Mouse (Mus musculus): Measurements from ENCODE around the gene Ssh3.
A peak's percentile ranks its signal among the peaks of the same experiment; 100 is the strongest.
"Not testable (repeated sequence)": the region's sequence is repeated elsewhere in the genome, so short reads cannot be mapped to it uniquely, and the experiment has no call there.

The Ssh3 gene

GRCm38 (mm10) chr19:4296611-4297010 is 27.6 kb upstream of the Ssh3 start:
- DNase-seq (ENCODE audit: low spot score in 2 of 2): no peak

DNA sequence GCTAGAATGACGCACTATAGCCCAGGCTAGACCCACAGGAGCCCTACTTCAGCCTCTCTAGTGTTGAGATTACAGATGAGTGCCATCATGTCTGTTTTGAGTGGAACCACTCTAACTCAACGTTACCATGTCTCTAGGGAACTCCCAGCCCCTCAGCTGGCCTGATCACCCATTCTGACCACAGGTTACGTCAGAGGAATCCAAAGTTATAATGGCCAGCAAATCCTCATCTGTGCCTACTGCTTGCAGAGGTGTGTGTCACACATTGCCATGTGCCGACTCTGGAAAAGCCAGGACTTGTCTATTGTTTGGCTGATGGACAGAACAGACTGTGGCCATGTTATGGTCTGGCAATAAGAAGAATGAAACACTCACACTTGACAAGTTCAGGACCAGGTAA is 26.4 kb upstream of the Ssh3 start:
- no peak for DNase-seq (ENCODE audit: low spot score in 2 of 2)

DNA sequence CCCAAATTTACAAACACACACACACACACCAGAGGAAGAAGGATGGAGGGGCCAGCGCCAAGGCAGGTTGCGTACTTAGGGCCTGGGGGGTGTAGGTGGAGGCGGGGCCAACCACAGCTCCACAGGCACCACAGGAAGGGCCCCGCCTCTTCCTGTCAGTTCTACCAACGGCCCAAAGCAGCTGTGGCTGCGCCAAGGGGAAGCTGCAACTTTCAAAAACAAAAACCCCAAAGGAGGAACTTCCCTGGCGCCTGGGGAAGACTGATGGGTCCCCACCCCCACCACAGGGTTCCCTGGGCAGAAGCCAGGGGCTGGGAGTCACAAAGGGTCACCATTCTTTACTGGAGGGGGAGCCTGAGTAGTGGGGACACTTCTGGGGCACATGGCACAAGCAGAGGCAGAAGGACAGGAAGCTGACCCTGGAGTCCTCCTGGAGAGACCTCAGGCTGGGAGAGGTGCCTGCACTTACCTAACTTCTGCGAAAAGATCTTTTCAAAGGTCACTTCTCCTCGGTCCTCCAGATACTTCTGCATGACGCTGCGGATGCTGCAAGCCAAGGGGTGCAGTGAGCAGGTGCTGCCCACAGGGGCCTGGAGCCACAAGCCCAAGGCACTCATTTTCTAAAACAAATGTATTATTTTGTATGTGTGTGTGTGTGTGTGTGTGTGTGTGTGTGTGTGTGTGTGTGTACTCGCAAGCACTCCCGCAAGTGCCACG is 25.6 kb upstream of the Ssh3 start:
- DNase-seq (ENCODE audit: low spot score in 2 of 2): peak in 1 of 2 experiments; percentile 58

- DNase-seq (ENCODE audit: low spot score in 2 of 2): no peak
Measured at GRCm38 (mm10) chr19:4291161-4291560, 22.2 kb upstream of the Ssh3 start.

DNA sequence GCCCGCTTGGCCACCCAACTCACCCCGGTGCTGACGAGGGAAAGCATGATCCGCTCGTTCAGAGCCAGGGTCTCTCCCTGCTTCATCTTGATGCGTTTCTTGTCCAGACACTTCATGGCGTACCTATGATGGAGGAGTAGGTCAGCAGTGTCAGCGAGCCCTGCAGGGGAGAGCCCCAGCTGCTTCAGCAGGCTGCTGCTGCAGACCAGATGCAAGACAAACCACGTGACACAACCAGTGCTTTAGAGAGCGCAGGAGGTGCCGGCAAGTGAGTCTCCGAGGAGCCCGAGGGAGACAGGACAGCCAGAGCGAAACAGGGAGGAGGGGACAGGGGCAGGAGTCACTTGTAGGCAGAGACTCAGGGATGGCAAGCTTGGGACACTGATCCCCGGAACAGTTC is 21.8 kb upstream of the Ssh3 start:
- no peak for DNase-seq (ENCODE audit: low spot score in 2 of 2)

GRCm38 (mm10) chr19:4283653-4284052 is 14.7 kb upstream of the Ssh3 start:
- DNase-seq (ENCODE audit: low spot score in 2 of 2): no peak

- peak; percentile 87 to 94 for DNase-seq (ENCODE audit: low spot score in 2 of 2)
Measured at GRCm38 (mm10) chr19:4282898-4283553, 14.0 kb upstream of the Ssh3 start, which contains the start of gene Ankrd13d. Gene Ankrd13d, minus strand, starts transcription at chr19:4283137.

DNA sequence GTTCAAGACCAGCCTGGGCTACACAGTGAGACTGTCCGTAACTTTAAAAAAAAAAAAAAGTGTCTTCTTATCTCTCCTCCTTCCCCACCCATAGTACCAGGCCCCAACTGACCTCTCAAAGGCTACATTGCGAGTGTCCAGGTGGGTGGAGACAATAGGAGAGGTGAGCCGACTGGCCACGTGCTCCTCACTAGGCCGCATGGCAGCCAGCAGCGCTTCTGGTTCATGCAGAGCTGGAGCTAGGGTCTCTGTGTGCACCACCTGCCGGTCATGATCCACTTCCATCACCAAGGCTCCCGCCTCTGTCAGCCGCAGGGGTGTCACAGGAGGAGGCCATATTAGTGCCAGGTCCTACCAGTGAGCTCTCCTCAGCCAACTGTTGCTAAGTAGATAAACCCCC is 11.4 kb upstream of the Ssh3 start:
- DNase-seq (ENCODE audit: low spot score in 2 of 2): no peak

GRCm38 (mm10) chr19:4279487-4279886 is 10.5 kb upstream of the Ssh3 start:
- no peak for DNase-seq (ENCODE audit: low spot score in 2 of 2)

DNA sequence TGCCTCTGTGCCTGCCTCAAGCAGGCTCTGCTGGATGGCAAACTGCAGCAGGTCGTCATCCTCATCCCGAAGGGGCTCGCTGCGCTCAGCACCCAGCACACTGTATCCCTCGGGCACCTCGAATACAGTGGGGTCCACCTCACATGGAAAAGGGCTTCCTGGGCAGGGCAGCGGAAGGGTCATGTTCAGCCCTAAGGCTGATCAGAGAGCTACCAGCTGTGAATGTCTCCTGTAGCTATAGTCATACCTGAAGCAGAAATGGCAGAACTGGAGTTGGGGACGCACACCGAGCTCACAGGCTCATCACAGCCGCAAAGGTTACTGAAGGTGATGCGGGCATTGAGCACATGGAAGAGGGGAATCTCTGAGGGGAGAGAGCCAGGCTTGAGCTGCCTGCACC is 2.0 kb upstream of the Ssh3 start:
- peak in 1 of 2 experiments; percentile 7 for DNase-seq (ENCODE audit: low spot score in 2 of 2)

DNA sequence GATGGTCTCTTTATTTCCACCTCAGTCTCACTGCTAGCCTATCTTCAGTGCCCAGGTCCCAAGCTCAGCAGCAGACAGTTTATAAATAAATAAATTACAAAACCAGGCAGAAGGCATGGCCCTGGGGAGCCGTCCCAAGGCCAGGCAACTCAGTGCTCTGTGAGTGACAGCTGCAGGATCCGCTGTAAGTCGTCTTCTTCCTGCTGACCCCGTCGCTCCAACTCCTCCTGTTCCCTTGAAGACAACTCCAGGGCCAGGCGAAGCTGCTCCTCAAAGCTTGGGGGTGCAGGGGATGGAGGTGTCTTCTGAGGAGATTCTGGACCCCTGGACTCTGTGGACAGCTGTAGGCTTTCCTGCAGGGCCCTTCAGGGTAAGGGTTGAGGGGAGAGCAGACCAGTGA is 1.2 kb upstream of the Ssh3 start:
- DNase-seq (ENCODE audit: low spot score in 2 of 2): no peak

- no peak for DNase-seq (ENCODE audit: low spot score in 2 of 2)
Measured at GRCm38 (mm10) chr19:4265956-4266355, 3.0 kb downstream of the Ssh3 start.

- DNase-seq (ENCODE audit: low spot score in 2 of 2): no peak
Measured at GRCm38 (mm10) chr19:4264171-4264780, 4.7 kb downstream of the Ssh3 start.

DNA sequence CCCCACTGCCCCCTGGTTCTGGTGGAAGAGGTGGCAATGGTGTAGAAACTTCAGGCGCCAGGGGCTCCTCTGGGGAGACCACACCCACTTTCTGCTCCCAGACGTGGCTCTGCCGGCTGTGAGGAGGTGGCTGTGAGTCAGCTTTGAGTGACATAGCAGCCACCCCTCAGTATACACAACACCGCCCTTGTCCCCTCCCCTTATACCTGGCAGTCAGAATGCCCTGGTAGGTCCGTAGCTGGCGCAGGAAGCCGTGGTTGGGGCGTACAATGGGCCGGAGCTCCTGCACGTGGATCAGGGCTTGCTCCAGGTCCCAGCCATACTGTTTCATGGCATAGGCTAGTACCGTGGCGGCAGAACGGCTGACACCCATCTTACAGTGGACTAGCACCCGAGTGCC is 5.3 kb downstream of the Ssh3 start:
- no peak for DNase-seq (ENCODE audit: low spot score in 2 of 2)

DNA sequence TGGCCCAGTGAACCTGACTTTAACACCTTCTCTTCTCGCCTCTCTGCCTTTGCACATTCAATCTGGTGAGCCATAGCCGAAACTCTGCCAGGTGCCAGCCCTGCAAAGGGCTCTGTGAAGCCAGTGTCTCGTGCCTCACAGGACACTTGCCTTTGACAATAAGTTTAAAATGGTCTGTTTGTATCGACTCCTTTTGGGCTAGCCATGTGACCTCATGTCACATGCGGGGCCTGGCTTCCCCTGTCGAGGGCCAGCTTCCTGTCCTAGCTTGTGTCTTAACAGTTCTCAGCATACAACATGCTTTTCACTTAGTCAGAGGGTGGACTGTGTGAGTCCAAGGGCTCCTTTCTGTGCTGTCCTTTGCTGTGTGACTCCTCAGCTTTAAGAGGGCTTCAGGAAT is 6.2 kb downstream of the Ssh3 start:
- no peak for DNase-seq (ENCODE audit: low spot score in 2 of 2)

DNA sequence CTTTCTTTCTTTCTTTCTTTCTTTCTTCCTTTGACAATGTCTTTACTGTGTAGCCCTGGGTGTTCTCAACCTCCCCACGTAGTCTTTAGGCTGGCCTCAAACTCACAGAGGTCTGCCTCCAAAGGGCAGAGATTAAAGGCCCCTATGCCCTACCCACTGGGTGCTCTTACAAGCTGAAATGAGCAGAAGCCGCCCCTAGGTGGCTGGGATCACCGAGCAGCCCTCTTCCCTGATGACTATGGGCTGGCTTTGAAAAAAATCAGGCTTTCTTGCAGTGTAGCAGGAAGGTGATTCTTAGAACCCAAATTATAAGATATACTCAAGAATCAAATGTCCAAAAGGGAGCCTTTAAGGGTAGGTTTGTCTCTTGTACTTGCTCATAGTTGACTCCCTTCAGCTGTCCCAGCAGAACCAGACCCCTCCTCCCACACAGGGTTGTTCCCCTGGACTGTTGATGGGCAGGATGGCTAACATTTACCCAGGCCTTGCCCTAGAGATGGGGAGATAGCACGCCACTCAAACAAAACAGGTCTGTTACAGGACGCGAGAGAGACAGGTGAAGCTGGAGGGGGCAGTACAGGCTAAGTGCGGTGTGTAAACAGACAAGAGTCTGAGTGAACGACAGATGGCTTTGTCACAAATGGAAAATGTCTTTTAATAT is 7.8 kb downstream of the Ssh3 start:
- DNase-seq (ENCODE audit: low spot score in 2 of 2): no peak

DNA sequence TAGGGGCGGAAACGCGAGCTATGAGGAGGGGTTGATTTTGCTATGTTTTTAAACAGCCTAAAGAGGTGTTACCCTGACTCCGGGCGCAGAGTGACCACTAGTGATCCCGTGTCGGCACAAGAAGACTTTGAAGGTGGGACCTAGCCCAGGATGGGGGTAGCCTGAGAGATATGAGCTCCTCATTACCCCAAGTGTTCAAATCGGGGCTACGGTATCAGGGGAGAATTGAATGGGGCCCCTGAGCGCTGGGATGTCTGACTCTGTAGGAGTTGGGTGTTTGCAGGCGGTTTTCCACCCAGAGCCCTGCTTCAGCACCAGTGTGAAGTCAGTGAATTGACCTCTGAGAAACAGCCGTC is 11.1 kb downstream of the Ssh3 start:
- DNase-seq (ENCODE audit: low spot score in 2 of 2): no peak

GRCm38 (mm10) chr19:4257216-4257896 is 11.6 kb downstream of the Ssh3 start:
- DNase-seq (ENCODE audit: low spot score in 2 of 2): peak; percentile 86 to 90

DNA sequence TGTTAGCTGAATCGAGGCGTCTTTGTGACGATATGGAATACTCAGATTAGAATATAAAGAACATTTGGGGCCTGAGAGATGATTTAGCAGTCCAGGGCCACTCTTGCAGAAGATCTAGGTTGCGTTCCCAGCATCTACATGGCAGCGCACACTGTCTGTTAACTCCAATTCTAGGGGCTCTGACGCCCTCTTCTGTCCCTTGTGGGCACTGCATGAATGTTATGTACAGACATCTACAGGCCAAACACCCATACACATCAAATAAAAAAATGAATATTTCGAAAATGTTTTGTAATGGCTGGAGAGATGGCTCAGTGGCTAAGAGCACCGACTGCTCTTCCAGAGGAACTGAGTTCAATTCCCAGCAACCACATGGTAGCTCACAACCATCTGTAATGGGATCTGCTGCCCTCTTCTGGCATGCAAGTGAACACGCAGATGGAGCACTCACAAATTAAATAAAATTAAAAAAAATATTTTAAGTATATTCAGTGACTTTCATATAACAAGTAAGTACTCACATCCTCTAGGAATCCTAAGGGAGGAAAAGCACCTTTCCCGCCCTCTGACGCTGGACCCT is 13.3 kb downstream of the Ssh3 start:
- no peak for DNase-seq (ENCODE audit: low spot score in 2 of 2)

GRCm38 (mm10) chr19:4254230-4254629 is 14.8 kb downstream of the Ssh3 start:
- no peak for DNase-seq (ENCODE audit: low spot score in 2 of 2)

DNA sequence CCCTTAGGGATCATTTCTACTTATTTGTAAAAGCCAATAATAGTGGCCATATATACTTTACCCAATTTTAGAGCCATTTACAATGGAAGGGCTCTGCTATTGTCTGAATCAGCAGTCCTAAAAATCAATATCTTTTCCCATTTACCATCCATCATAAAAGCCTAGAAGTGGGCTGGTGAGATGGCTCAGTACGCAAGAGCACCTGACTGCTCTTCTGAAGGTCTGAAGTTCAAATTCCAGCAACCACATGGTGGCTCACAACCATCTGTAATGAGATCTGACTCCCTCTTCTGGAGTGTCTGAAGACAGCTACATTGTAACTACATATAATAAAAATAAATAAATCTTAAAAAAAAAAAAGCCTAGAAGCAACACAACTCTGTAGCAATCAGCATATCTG is 20.3 kb downstream of the Ssh3 start:
- DNase-seq (ENCODE audit: low spot score in 2 of 2): not testable (repeated sequence)

DNA sequence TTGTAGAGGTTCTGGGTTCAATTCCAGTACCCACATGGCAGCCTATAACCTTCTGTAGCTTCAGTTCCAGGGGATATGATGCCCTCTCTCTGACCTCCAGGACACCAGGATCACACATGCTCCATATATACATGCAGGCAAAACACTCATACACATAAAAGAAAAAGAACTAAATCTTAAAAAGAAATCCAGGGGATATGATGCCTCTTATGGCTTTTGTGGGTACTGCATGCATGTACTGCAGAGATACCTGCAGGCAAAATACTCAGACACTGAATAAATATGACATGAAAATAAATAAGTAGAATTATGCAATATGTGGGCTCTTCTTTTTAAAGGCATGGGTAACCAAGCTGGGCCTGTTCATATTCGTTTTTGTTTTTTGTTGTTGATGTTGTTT is 22.0 kb downstream of the Ssh3 start:
- DNase-seq (ENCODE audit: low spot score in 2 of 2): no peak

All from frontal cortex, postnatal 14 days (tissue).